Mouse (Mus musculus): ENCODE measurements at regions not wholly inside any gene's neighbourhood (a gene's known extent, or its start where the extent isn't known, plus 50 kb on each side); places are given as distances from the start of the nearest gene placed in this dataset.

DNA sequence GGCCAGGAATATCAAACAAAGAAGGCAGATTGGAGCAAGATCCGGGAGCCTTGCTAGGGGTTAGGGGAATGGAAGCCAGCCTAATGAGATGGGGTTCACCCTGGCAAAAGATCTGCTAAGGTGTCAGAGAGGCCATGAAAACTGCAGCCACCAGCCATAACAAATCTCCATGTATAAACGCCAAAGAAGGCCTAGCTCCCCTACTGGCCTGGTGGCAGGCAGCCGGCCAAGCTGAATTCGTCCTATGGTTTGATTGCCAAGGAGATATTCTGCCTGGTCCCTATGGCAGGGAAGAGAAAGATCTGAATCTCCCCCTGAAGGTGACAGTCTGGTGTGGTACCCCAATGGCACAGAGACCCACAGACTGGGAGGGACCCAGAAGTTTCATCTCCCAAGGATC, 104.8 kb upstream of the E030018B13Rik start:
- ATAC-seq, result no peak

GRCm38 (mm10) chr7:63815531-63815930, 101.1 kb upstream of the E030018B13Rik start:
- ATAC-seq, result peak; percentile 26

DNA sequence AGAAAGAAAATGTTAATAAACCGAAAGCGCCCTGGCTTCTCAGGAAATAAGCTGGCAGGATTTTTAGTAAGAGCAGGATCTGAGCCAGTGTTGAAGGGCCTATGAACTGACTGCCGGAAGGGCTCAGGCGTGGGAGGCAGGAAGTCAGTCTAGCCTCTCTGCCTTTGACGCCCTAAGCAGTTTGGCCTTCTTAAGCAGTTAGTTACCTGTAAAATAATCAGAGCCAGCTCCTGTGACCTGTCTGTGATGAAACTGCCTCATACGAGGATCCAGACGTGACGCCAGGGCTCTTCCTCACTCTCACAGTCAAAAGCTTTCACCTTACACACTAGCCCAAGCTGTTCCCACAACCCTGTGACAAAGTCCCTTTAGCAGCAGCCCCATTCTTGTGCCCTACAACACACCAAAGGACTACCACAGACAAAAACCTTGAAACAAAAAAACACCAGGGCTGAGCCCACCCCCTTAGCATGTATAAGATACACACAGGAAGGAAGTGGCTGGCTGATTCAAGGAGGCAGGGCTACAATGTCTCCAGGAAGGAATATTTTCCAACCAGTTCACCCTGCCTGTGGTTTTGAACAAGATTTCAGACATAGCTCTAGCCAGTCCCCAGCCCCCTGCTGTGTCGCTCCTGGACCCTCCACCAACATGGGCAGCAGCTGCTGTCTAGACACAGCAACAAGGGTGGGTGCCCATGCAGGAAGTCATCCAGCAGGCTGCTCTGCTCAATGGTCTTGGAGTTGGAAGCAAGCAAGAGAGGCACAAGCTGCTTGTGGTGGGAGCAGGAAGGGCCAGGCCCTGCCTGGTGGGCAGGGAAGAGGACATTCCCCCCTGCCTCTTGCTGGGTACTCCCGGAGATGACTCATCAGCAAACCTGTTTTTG, 100.4 kb upstream of the E030018B13Rik start:
- ATAC-seq, result peak; percentile 89

GRCm38 (mm10) chr7:63817476-63817875, 99.2 kb upstream of the E030018B13Rik start:
- ATAC-seq, result no peak

DNA sequence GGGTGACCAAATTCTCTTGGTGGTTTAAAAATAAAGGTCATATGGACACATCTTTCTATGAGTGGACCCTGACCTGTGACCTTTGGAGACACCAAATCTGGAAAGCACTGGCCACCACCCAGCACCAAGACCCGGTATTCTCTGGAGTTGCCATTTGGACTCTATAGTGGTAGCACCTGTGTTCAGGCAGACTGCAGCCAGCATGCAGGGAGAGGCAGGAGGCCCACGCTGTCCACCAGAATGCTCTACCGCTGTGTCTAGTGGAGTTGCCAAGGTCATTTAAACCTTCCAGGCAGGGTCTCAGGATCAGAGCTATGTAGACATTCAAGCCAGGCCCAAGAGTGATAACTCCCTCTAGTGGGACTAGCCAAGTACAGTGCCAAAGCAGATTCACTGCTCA, 98.6 kb upstream of the E030018B13Rik start:
- no peak for ATAC-seq

- ATAC-seq, result no peak
Observed at GRCm38 (mm10) chr7:63820286-63820685, 96.4 kb upstream of the E030018B13Rik start.

- ATAC-seq, result no peak
Observed at GRCm38 (mm10) chr7:63822001-63822400, 94.7 kb upstream of the E030018B13Rik start.

DNA sequence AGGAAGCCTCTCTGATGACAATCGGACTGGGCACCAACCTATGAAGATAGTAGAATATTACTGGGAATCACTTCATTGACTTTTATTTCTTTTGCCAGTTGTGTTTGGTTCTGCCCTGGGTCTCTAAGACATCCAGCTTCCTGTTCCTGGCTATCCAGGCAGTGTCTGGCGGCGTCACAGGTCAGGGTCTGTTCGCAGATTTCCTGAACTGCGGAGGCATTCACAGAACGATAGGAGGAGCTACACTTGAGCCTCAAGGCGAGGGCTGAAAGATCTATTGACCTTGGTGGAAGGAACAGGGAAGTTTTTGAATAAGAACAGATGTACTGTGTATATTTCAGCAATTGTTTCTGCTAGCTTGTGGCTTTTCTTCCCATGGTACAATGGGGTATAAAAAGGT, 92.6 kb upstream of the E030018B13Rik start:
- ATAC-seq, result no peak

- no peak for ATAC-seq
Observed at GRCm38 (mm10) chr7:63829362-63829920, 87.2 kb upstream of the E030018B13Rik start.

DNA sequence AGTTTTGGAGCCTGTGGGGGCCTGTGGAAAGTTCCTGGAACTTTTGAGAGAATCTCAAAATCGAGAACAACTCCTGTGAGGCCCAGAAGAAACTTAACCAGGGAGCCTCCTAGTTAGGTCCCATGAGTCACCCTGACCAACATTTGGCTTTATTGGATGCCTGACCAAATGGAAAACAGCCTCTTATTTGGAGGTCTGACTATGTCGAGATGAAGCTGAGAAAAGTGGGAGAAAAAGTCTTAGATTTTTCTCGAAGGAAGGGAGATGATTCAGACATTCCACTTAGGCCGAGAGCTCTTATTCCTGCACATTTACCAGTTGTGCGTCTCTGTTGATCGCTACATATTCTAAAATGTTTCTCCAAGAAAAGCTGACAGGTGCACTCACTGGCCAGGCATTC, 83.0 kb upstream of the E030018B13Rik start:
- no peak for ATAC-seq

GRCm38 (mm10) chr7:63835958-63836357, 80.7 kb upstream of the E030018B13Rik start:
- ATAC-seq, result no peak
